Mouse (Mus musculus): ENCODE data around the gene Gm17542. TPM values are rescaled to one million over a fixed set of nuclear protein-coding genes. Genes with fewer than 3 reads are reported as not detected.
"Not testable (repeated sequence)": the region's sequence is repeated elsewhere in the genome, so short reads cannot be mapped to it uniquely, and the experiment has no call there.

The Gm17542 gene
- not detected in 2 replicates for polyA plus RNA-seq (2012; rRNA removed)

- H3K36me3 ChIP-seq (ENCODE audit: control insufficient read depth, insufficient read depth, low read length); H3K27ac ChIP-seq (ENCODE audit: insufficient read depth, low read depth, low read length); H3K4me1 ChIP-seq (ENCODE audit: control insufficient read depth, insufficient read depth, insufficient read length, low read length); H3K4me3 ChIP-seq (ENCODE audit: low read depth, low read length); H3K27me3 ChIP-seq (ENCODE audit: control insufficient read depth, insufficient read depth, low read length): not testable (repeated sequence)
These were observed at the start of gene Gm17542 for GRCm38 (mm10) chr10:58718110-58718509. Gene Gm17542 (minus strand): TSS chr10:58718210.

GRCm38 (mm10) chr10:58739779-58740178 lies 21.8 kb upstream of the Gm17542 start:
- H3K27ac ChIP-seq (ENCODE audit: insufficient read depth, low read depth, low read length) = no peak overlapping the region
- H3K4me1 ChIP-seq (ENCODE audit: control insufficient read depth, insufficient read depth, insufficient read length, low read length) = no peaks in the 10 kb centered on the region
- no peaks in the 10 kb centered on the region for H3K36me3 ChIP-seq (ENCODE audit: control insufficient read depth, insufficient read depth, low read length)
- no peak overlapping the region for H3K4me3 ChIP-seq (ENCODE audit: low read depth, low read length)
- H3K27me3 ChIP-seq (ENCODE audit: control insufficient read depth, insufficient read depth, low read length) = no peaks in the 10 kb centered on the region
- TF ChIP-seq POLR2A (IDR thresholded peaks at IDR 0.05; ENCODE audit: low read depth, low read length) (no peak), CTCF (IDR thresholded peaks at IDR 0.05; ENCODE audit: extremely low read depth, insufficient read length, insufficient replicate concordance, low read depth, low read length) (no peak)

- no peak for TF ChIP-seq POLR2A (IDR thresholded peaks at IDR 0.05; ENCODE audit: low read depth, low read length)
- TF ChIP-seq CTCF (IDR thresholded peaks at IDR 0.05; ENCODE audit: extremely low read depth, insufficient read length, insufficient replicate concordance, low read depth, low read length) = no peak
- Histone ChIP-seq H3K4me1 (ENCODE audit: control insufficient read depth, insufficient read depth, insufficient read length, low read length) (no peaks in the 10 kb centered on the region), H3K36me3 (ENCODE audit: control insufficient read depth, insufficient read depth, low read length) (no peaks in the 10 kb centered on the region), H3K27me3 (ENCODE audit: control insufficient read depth, insufficient read depth, low read length) (no peaks in the 10 kb centered on the region), H3K27ac (ENCODE audit: insufficient read depth, low read depth, low read length) (no peak overlapping the region), H3K4me3 (ENCODE audit: low read depth, low read length) (no peak overlapping the region)
- WGBS = 74% methylated on average over 7 of the region's 7 CpGs
These were observed 20.1 kb upstream of the Gm17542 start for GRCm38 (mm10) chr10:58738152-58738551.

GRCm38 (mm10) chr10:58714789-58715148 lies 3.2 kb downstream of the Gm17542 start:
- H3K36me3 ChIP-seq (ENCODE audit: control insufficient read depth, insufficient read depth, low read length) = no peaks in the 10 kb centered on the region
- no peaks in the 10 kb centered on the region for H3K4me1 ChIP-seq (ENCODE audit: control insufficient read depth, insufficient read depth, insufficient read length, low read length)
- no peak overlapping the region for H3K27ac ChIP-seq (ENCODE audit: insufficient read depth, low read depth, low read length)
- H3K4me3 ChIP-seq (ENCODE audit: low read depth, low read length) = peak overlapping the region; percentile 26; the same call in 1 of the 2 replicates
- no peak for TF ChIP-seq POLR2A (IDR thresholded peaks at IDR 0.05; ENCODE audit: low read depth, low read length)
- no peak for TF ChIP-seq CTCF (IDR thresholded peaks at IDR 0.05; ENCODE audit: extremely low read depth, insufficient read length, insufficient replicate concordance, low read depth, low read length)
- 53% methylated on average over 3 of the region's 3 CpGs for WGBS
- no peaks in the 10 kb centered on the region for H3K27me3 ChIP-seq (ENCODE audit: control insufficient read depth, insufficient read depth, low read length)

- Histone ChIP-seq H3K4me3 (ENCODE audit: low read depth, low read length) (peak overlapping the region; percentile 26; the same call in 1 of the 2 replicates), H3K4me1 (ENCODE audit: control insufficient read depth, insufficient read depth, insufficient read length, low read length) (no peaks in the 10 kb centered on the region), H3K27me3 (ENCODE audit: control insufficient read depth, insufficient read depth, low read length) (no peaks in the 10 kb centered on the region), H3K36me3 (ENCODE audit: control insufficient read depth, insufficient read depth, low read length) (no peaks in the 10 kb centered on the region), H3K27ac (ENCODE audit: insufficient read depth, low read depth, low read length) (no peak overlapping the region)
- TF ChIP-seq POLR2A (IDR thresholded peaks at IDR 0.05; ENCODE audit: low read depth, low read length) (no peak), CTCF (IDR thresholded peaks at IDR 0.05; ENCODE audit: extremely low read depth, insufficient read length, insufficient replicate concordance, low read depth, low read length) (no peak)
- 27% methylated on average over 24 of the region's 24 CpGs for whole genome bisulfite sequencing
These were observed 3.9 kb downstream of the Gm17542 start for GRCm38 (mm10) chr10:58713855-58714788.

- 84% methylated on average over 7 of the region's 7 CpGs for WGBS
- Histone ChIP-seq H3K27me3 (ENCODE audit: control insufficient read depth, insufficient read depth, low read length) (no peaks in the 10 kb centered on the region), H3K4me3 (ENCODE audit: low read depth, low read length) (no peak overlapping the region), H3K36me3 (ENCODE audit: control insufficient read depth, insufficient read depth, low read length) (no peaks in the 10 kb centered on the region), H3K4me1 (ENCODE audit: control insufficient read depth, insufficient read depth, insufficient read length, low read length) (no peaks in the 10 kb centered on the region), H3K27ac (ENCODE audit: insufficient read depth, low read depth, low read length) (no peak overlapping the region)
- TF ChIP-seq CTCF (IDR thresholded peaks at IDR 0.05; ENCODE audit: extremely low read depth, insufficient read length, insufficient replicate concordance, low read depth, low read length) (no peak), POLR2A (IDR thresholded peaks at IDR 0.05; ENCODE audit: low read depth, low read length) (no peak)
These were observed 4.8 kb downstream of the Gm17542 start for GRCm38 (mm10) chr10:58713225-58713624.

GRCm38 (mm10) chr10:58709021-58709420 lies 9.0 kb downstream of the Gm17542 start:
- 83% methylated on average over 4 of the region's 4 CpGs for WGBS
- H3K27me3 ChIP-seq (ENCODE audit: control insufficient read depth, insufficient read depth, low read length) = no peaks in the 10 kb centered on the region
- H3K4me3 ChIP-seq (ENCODE audit: low read depth, low read length) = no peak overlapping the region
- H3K36me3 ChIP-seq (ENCODE audit: control insufficient read depth, insufficient read depth, low read length) = no peaks in the 10 kb centered on the region
- TF ChIP-seq POLR2A (IDR thresholded peaks at IDR 0.05; ENCODE audit: low read depth, low read length) (no peak), CTCF (IDR thresholded peaks at IDR 0.05; ENCODE audit: extremely low read depth, insufficient read length, insufficient replicate concordance, low read depth, low read length) (no peak)
- no peaks in the 10 kb centered on the region for H3K4me1 ChIP-seq (ENCODE audit: control insufficient read depth, insufficient read depth, insufficient read length, low read length)
- H3K27ac ChIP-seq (ENCODE audit: insufficient read depth, low read depth, low read length) = no peak overlapping the region
